Mouse (Mus musculus): ENCODE measurements around the gene Ung. TPM values are rescaled to one million over a fixed set of nuclear protein-coding genes. Genes with fewer than 3 reads are reported as not detected.
A peak's percentile ranks its signal among the peaks of the same experiment; 100 is the strongest.

Ung gene
- polyA plus RNA-seq, 1 experiment from 2014 or later: 14.8 TPM

DNA sequence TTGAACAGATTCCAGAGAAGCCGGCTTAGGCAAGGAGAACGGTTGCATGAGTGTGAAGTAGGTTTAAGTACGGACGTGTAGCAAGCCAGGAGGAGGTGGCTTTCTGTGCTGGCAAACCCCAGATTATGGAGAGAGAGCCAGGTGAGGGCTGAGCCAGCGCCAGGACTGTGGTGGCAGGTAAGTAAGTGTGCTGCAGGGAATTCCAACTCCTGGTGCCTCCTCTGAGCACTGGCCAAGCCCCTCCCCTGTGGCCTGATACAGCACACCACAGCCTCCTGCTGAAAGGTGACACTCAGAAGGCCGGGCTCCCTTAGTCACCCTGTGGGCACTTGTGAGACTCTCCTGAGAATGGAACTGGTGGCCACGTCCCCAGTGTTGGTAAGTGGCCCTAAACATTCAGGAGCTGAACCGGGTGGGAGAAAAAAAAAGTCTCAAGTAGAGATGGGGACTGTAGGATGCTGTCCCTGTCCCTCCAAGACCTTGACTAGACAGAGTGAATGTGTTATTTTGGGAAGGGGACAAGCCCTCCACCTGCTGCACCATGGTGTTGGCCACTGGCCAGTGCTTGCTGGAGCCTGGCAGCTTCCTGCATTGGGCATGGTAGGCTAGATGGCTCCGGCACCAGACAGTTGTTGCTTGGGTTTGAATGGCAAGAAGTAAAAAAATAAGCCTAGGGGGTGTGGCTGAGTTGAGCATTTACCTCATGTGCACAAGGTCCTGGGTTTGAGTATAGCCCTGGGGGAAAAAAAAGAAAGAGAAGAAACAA, 25.2 kb downstream of the Ung start:
- Histone ChIP-seq H3K36me3 (no peaks in the 10 kb centered on the region), H3K27me3 (no peaks in the 10 kb centered on the region), H3K4me2 (replicated peaks) (no peak overlapping the region), H3K27ac (no peak overlapping the region), H3K4me1 (replicated peaks) (no peaks in the 10 kb centered on the region), H3K9me3 (no peaks in the 10 kb centered on the region), H3K4me3 (replicated peaks) (no peak overlapping the region), H3K9ac (replicated peaks) (no peak overlapping the region)
- ATAC-seq: no peak
- 75% methylated on average over 9 of the region's 9 CpGs for WGBS

DNA sequence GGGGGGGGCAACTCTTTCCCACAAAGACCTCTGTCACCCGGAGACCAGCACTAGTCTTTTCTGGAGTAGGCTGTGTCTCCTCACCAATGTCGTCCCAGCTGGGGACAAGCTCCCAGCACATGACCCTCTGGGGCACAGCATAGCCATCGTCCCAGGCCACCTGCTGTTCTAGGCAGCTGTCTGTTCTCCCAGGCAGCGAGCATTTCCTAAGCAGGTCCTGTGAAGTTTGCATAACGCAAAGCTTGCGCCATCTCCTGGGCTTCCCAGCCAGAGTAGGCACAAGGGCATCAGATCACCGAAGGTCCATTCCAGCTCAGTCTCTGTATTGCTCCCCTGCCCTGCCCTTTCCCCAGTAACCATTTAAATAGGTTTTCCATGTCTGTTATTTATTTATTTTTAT, 27.1 kb downstream of the Ung start:
- no peak overlapping the region for H3K4me2 ChIP-seq (replicated peaks)
- no peak for ATAC-seq
- no peaks in the 10 kb centered on the region for H3K9me3 ChIP-seq
- no peak overlapping the region for H3K4me3 ChIP-seq (replicated peaks)
- 43% methylated on average over 7 of the region's 7 CpGs for WGBS
- no peaks in the 10 kb centered on the region for H3K27me3 ChIP-seq
- no peak overlapping the region for H3K9ac ChIP-seq (replicated peaks)
- H3K36me3 ChIP-seq: no peaks in the 10 kb centered on the region
- H3K4me1 ChIP-seq (replicated peaks): no peaks in the 10 kb centered on the region
- H3K27ac ChIP-seq: no peak overlapping the region

DNA sequence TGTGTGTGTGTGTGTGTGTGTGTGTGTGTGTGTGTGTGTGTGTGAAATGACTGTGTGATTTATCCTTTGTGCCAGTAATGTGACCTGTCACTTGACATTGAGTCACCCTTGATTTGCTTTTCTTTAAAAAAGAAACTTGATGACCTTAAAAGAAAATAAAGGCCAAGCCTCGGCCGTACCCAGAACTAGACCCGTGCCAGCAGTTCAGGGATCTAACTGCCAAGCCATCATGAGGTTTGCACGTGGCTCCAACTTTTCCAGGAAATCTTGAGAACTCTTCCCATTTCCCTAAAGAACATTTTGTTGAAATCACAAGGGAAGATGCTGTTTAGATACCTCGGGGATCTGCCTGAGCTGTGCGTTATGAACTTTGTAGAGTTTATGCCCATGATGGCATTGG, 31.2 kb downstream of the Ung start:
- WGBS: 88% methylated on average over 6 of the region's 6 CpGs
- H3K4me2 ChIP-seq (replicated peaks): no peak overlapping the region
- H3K9ac ChIP-seq (replicated peaks): no peak overlapping the region
- H3K27ac ChIP-seq: no peak overlapping the region
- H3K36me3 ChIP-seq: no peaks in the 10 kb centered on the region
- H3K9me3 ChIP-seq: no peaks in the 10 kb centered on the region
- H3K4me1 ChIP-seq (replicated peaks): no peaks in the 10 kb centered on the region
- no peak for ATAC-seq
- H3K27me3 ChIP-seq: 0 out of 2 replicates have a peak, but pooled peaks cover 4% of the 10 kb centered on the region
- no peak overlapping the region for H3K4me3 ChIP-seq (replicated peaks)

DNA sequence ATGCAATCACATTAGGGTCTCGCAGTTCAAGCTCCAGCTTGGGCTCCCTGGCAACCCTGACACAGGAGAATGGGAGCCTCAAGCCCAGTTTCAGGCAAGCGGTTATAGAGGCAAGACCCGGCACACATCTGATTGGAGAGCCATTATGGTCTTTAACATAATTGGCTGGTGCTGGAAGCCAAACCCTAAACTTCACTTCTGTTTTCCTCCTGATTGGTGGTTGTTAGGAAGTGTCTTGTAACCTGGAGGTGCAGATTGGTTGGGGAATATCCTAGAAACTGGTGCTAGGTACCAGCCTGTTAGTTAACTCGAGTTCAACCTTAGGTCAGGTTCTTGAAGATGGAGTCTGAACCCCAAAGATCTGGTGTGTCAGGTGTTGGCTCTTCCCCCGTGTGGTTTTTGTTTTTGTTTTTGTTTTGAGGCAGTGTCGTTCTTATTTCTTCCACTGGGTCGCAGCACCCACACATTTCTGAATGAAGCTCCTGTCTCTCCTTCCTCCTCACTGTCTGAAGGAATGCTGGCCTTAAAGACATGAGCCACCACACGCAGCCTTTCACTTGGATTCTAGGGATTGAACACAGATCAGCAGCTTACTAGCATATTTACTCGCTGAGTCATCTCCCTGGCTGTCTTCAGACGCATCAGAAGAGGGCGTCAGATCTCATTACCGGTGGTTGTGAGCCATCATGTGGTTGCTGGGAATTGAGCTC, 32.1 kb downstream of the Ung start:
- ATAC-seq: no peak
- no peak overlapping the region for H3K4me3 ChIP-seq (replicated peaks)
- H3K9me3 ChIP-seq: no peaks in the 10 kb centered on the region
- H3K4me2 ChIP-seq (replicated peaks): no peak overlapping the region
- no peak overlapping the region for H3K9ac ChIP-seq (replicated peaks)
- H3K27ac ChIP-seq: no peak overlapping the region
- H3K36me3 ChIP-seq: no peaks in the 10 kb centered on the region
- H3K4me1 ChIP-seq (replicated peaks): no peaks in the 10 kb centered on the region
- 59% methylated on average over 12 of the region's 12 CpGs for WGBS
- H3K27me3 ChIP-seq: 0 out of 2 replicates have a peak, but pooled peaks cover 4% of the 10 kb centered on the region

DNA sequence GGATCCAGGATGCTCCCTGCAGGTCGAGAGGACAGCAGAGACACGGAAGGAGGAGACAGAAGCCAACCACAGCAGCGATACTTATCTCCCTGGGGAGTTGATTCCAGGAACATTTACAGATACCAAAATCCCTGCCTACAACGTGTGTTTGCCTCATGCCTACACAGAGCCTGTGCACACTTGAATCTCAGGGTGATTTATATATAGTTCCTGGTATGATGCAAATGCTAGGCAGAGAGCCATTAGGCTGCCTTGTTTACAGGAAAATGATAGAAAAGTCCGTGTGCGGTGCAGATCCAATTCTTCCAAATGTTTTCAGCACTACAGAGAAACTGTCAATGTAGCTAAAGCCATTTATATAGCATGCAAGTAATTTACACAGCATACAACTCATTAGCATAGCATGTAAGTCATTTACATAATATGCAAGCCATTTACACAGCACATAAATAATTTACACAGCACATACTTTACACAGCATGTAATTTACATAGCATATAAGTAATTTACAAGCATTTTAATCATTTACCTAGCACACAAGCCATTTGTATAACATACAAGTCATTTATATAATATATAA, 33.0 kb downstream of the Ung start:
- Histone ChIP-seq H3K27me3 (0 out of 2 replicates have a peak, but pooled peaks cover 4% of the 10 kb centered on the region), H3K4me3 (replicated peaks) (no peak overlapping the region), H3K27ac (no peak overlapping the region), H3K4me1 (replicated peaks) (no peaks in the 10 kb centered on the region), H3K9ac (replicated peaks) (no peak overlapping the region), H3K36me3 (no peaks in the 10 kb centered on the region), H3K9me3 (no peaks in the 10 kb centered on the region), H3K4me2 (replicated peaks) (no peak overlapping the region)
- ATAC-seq: no peak
- 74% methylated on average over 6 of the region's 6 CpGs for WGBS

DNA sequence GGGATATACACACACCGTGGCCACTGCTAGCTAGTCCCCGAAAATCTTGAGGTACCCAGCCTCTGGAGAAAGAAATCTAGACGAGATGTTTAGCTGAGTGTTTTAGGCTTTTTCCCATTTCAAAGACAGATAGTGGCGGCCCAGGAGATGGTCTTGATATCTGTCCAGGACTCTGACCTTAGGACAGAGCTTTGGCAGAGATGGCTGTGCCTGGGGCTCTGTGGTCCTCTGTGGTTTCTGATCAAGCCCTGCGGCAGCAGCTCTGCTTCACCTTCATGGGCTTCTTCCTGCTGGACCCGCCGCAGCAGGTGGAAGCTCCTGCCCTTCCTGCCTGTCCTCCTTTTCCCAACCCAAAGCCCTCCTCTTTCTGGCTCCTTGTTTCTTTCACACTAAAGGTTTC, 40.2 kb downstream of the Ung start:
- WGBS: 84% methylated on average over 7 of the region's 7 CpGs
- Histone ChIP-seq H3K36me3 (no peaks in the 10 kb centered on the region), H3K27ac (no peak overlapping the region), H3K27me3 (peaks cover 21% of the 10 kb centered on the region), H3K9ac (replicated peaks) (no peak overlapping the region), H3K4me3 (replicated peaks) (no peak overlapping the region), H3K4me2 (replicated peaks) (no peak overlapping the region), H3K9me3 (no peaks in the 10 kb centered on the region), H3K4me1 (replicated peaks) (peaks cover 4% of the 10 kb centered on the region; the same call in 1 of the 2 replicates)
- no peak for ATAC-seq

DNA sequence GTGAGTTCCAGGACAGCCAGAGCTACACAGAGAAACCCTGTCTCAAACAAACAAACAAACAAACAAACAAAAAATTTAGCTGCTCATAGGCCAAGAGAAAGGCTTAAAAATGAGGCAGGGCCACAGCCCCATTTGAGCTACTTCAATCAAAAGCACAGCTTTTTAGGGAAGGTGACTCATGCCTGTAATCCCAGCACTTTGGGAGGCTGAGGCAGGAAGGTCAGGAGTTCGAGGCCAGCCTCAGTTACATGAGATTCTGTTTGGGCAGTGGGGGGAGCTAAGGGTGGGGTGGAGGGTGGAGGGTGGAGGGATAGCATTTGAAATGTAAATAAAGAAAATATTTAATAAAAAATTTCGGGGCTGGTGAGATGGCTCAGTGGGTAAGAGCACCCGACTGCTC, 42.8 kb downstream of the Ung start:
- Histone ChIP-seq H3K4me3 (replicated peaks) (no peak overlapping the region), H3K9ac (replicated peaks) (no peak overlapping the region), H3K27me3 (peaks cover 30% of the 10 kb centered on the region), H3K36me3 (no peaks in the 10 kb centered on the region), H3K4me2 (replicated peaks) (no peak overlapping the region), H3K9me3 (no peaks in the 10 kb centered on the region), H3K27ac (no peak overlapping the region), H3K4me1 (replicated peaks) (peaks cover 13% of the 10 kb centered on the region)
- no peak for ATAC-seq
- WGBS: 88% methylated on average over 3 of the region's 3 CpGs

DNA sequence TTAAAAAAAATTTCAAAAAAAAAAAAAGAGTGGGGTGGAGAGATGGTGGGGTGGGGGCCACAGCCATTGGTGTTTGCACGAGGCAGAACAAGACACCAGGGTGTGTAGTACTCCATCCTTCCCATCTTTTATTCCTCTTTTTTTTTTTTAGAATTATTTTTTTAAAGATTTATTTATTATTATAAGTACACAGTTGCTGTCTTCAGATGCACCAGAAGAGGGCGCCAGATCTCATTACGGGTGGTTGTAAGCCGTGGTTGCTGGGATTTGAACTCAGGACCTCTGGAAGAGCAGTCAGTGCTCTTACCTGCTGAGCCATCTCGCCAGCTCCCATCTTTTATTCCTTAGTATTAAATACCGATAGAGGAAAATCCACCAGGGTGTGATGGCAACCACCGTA, 43.3 kb downstream of the Ung start:
- Histone ChIP-seq H3K4me1 (replicated peaks) (peaks cover 13% of the 10 kb centered on the region), H3K27ac (no peak overlapping the region), H3K9me3 (no peaks in the 10 kb centered on the region), H3K4me3 (replicated peaks) (no peak overlapping the region), H3K9ac (replicated peaks) (no peak overlapping the region), H3K36me3 (no peaks in the 10 kb centered on the region), H3K27me3 (peaks cover 30% of the 10 kb centered on the region), H3K4me2 (replicated peaks) (no peak overlapping the region)
- WGBS: 75% methylated on average over 7 of the region's 7 CpGs
- ATAC-seq: no peak

DNA sequence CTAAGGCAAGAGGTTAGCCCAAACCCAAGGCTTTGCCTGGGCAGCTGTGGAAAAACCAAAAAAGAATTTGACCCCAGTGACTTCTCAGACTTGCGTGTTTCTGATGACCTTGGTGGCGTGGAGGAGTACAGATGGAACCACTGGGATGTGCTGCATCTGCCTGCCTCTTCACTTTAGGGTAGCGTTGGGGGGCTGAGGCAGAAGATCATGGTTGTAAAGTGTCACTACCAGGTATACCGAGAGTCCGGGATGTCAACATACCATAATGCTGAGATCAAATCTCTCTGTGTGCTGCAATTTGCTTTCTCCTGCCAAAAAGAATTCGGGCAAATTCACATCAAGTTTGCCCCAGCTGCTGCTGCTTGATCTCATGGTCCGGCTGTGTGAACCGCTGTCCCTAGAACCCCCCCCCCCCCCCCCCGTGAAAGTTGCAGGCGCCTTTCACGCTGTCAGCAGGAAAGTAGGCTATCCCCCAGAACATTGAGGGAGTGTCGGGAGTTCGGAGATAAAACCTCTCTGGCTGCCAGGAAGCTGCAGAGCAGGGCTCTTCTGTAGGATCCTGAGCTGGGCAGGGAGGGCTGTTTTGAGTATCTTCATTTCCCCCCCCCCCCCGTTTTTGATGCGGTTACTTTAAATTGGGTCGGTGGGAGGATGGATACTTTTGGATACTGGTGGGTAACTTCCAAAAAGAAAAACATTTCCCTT, 43.8 kb downstream of the Ung start:
- Histone ChIP-seq H3K4me1 (replicated peaks) (peaks cover 13% of the 10 kb centered on the region), H3K27ac (no peak overlapping the region), H3K9ac (replicated peaks) (no peak overlapping the region), H3K4me2 (replicated peaks) (no peak overlapping the region), H3K9me3 (no peaks in the 10 kb centered on the region), H3K27me3 (peaks cover 30% of the 10 kb centered on the region), H3K4me3 (replicated peaks) (no peak overlapping the region), H3K36me3 (no peaks in the 10 kb centered on the region)
- WGBS: 35% methylated on average over 16 of the region's 16 CpGs
- ATAC-seq: no peak

DNA sequence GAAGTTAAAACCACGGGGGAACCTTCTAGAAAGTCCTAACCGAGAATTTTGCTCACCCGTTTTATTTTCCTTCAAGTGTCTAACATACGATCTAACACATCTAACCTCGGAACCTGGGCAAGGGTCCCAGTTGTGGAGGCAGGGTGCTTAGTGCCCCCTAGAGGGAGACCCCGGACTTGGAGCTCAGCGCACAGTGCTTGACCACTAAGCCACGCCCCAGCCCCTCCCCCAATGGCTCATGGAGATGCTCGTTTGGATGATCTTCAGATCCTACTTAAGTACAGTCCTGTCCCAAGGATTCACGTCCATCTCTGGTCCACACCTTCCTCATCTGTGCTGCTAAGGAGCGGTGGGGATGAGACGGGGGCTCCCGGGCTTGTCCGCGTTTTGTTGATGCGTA, 44.5 kb downstream of the Ung start:
- no peak overlapping the region; the same call in 1 of the 2 replicates for H3K4me2 ChIP-seq (replicated peaks)
- H3K4me3 ChIP-seq (replicated peaks): no peak overlapping the region

DNA sequence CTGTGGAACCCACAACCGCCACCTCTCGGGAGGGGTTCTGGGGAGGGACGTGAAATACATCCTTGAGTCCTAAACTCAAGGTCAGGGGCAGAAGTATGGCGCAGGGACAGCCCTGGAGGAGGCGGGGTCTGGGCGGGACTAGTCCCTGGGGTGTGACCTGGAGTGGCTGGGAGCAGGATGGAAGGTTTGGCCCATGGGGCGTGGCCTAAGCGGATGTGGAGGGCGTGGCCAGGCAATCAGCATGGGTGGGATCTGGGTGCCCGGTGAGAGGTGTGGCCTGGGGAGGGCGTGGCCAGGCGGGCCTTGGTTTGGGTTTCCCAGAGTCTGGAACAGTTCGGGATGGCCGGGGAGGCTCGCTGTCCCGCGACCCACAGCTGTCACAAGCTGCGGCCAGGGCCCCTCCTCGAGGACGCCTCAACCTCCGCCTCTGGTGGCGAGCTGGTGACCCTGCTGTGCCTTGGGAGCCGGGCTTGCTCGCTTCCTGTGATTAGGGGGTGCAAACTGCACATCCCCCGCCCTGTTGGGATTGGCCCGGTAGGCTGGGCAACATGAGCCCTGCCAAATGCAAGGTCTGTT, 45.5 kb downstream of the Ung start:
- Histone ChIP-seq H3K27me3 (peaks cover 30% of the 10 kb centered on the region), H3K4me2 (replicated peaks) (peak overlapping the region; percentile 60), H3K27ac (no peak overlapping the region), H3K9ac (replicated peaks) (peak overlapping the region; percentile 25; the same call in 1 of the 2 replicates), H3K4me3 (replicated peaks) (peak overlapping the region; percentile 34), H3K36me3 (no peaks in the 10 kb centered on the region), H3K4me1 (replicated peaks) (peaks cover 13% of the 10 kb centered on the region), H3K9me3 (no peaks in the 10 kb centered on the region)
- peak; percentile 72 for ATAC-seq
- WGBS: 2% methylated on average over 26 of the region's 26 CpGs

More for the DNA sequence above, 44.5 kb downstream of the Ung start:
- H3K36me3 ChIP-seq: no peaks in the 10 kb centered on the region
- peaks cover 30% of the 10 kb centered on the region for H3K27me3 ChIP-seq
- H3K9ac ChIP-seq (replicated peaks): no peak overlapping the region
- 14% methylated on average over 16 of the region's 16 CpGs for WGBS
- no peaks in the 10 kb centered on the region for H3K9me3 ChIP-seq
- ATAC-seq: no peak
- no peak overlapping the region for H3K27ac ChIP-seq
- peaks cover 13% of the 10 kb centered on the region for H3K4me1 ChIP-seq (replicated peaks)

All from midbrain, embryonic 13.5 days (tissue).